Mouse (Mus musculus) E14TG2a.4 (cell line): ENCODE measurements around the gene Pccb.

Source experiments
- CTCF ChIP-seq: conservative IDR thresholded peaks from 2 replicates; pipeline ENCODE4 v1.5.1; 2014; ENCODE audit warnings: low read length
- NANOG ChIP-seq: IDR thresholded peaks from 2 replicates; pipeline ENCODE4 v1.6.1; 2014; ENCODE audit warnings: borderline replicate concordance, low read length, mixed read lengths
- POU5F1 ChIP-seq: IDR thresholded peaks from 2 replicates; pipeline ENCODE4 v1.6.1; 2014; ENCODE audit warnings: low read length, borderline replicate concordance

DNA sequence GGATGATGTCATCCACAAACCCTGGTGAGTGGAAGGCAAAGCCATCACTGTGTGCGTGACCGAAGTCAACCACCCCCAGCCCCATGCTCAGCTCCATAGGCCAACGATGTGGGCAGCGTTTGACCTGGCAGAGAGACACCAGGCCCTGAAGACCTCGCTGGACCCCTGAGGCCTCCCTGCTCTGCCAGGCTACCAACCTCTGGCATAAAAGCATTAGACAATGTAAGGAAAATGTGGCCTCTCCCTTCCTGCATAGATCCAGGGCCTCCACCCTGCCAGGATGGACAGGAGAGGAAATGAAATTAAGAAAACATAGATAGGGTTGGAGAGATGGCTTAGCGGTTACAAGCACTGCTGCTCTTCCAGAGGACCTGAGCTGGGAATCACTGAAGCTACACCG lies 51.9 kb downstream of the Pccb start:
- TF ChIP-seq CTCF = no peak
- no peak for TF ChIP-seq POU5F1
- no peak for TF ChIP-seq NANOG
